Mouse (Mus musculus) heart, embryonic 12.5 days (tissue): Measurements from ENCODE around the gene Nup98. TPM values are rescaled to one million over a fixed set of nuclear protein-coding genes. Genes with fewer than 3 reads are reported as not detected.

Source experiments
- ATAC-seq: fragments of 200-750 bp; cut with Nextera tagmentation; 2 replicates; pipeline ENCODE4 v1.8.0; 2017; ENCODE audit warnings: moderate TSS enrichment, moderate library complexity; ENCODE audit not compliant: insufficient number of reproducible peaks, low FRiP score
- H3K27ac ChIP-seq: fragments of 300-500 bp; sonication (generic); 2 replicates; pipeline ENCODE4 v1.5.1; 2016; ENCODE audit warnings: mild to moderate bottlenecking, moderate library complexity; ENCODE audit not compliant: poor library complexity, severe bottlenecking
- H3K27me3 ChIP-seq: fragments of 300-500 bp; sonication (generic); replicated peaks from 2 replicates; pipeline ENCODE4 v1.6.1; 2016; ENCODE audit warnings: mild to moderate bottlenecking, moderate library complexity
- H3K36me3 ChIP-seq: fragments of 300-500 bp; sonication (generic); 2 replicates; pipeline ENCODE4 v1.6.1; 2016; ENCODE audit warnings: mild to moderate bottlenecking, moderate library complexity
- H3K4me1 ChIP-seq: fragments of 300-500 bp; sonication (generic); replicated peaks from 2 replicates; pipeline ENCODE4 v1.6.1; 2016; ENCODE audit warnings: mild to moderate bottlenecking
- H3K4me2 ChIP-seq: fragments of 300-500 bp; sonication (generic); 2 replicates; pipeline ENCODE4 v1.6.1; 2016; ENCODE audit warnings: mild to moderate bottlenecking, moderate library complexity
- H3K4me3 ChIP-seq: fragments of 300-500 bp; sonication (generic); 2 replicates; pipeline ENCODE4 v1.5.1; 2016; ENCODE audit warnings: mild to moderate bottlenecking
- H3K9ac ChIP-seq: fragments of 300-500 bp; sonication (generic); 2 replicates; pipeline ENCODE4 v1.6.1; 2016; ENCODE audit warnings: mild to moderate bottlenecking, moderate library complexity
- H3K9me3 ChIP-seq: fragments of 300-500 bp; sonication (generic); replicated peaks from 2 replicates; pipeline ENCODE4 v1.6.1; 2016; ENCODE audit warnings: mild to moderate bottlenecking, moderate library complexity
- WGBS: fragments of 180-500 bp; shearing (Covaris S2); methylation state at CpG from one replicate; pipeline ENCODE4 v1.1.7; 2016; 5-methylcytosine and 5-hydroxymethylcytosine counted together
- polyA plus RNA-seq: library from polyadenylated mRNA; unstranded; fragments of >200 nt; fragmentation: Nextera tagmentation; extraction: Ambion mirVana; gene quantifications from 2 replicates; pipeline ENCODE4 v1.2.1, GENCODE M21; 2016

Gene Nup98
- polyA plus RNA-seq, 1 experiment from 2014 or later = 35.8 TPM

- H3K4me2 ChIP-seq = no peak overlapping the region
- H3K9ac ChIP-seq = no peak overlapping the region
- no peaks in the 10 kb centered on the region for H3K9me3 ChIP-seq
- no peaks in the 10 kb centered on the region for H3K27me3 ChIP-seq
- H3K4me1 ChIP-seq = 0 out of 2 replicates have a peak, but pooled peaks cover 11% of the 10 kb centered on the region
- no peak overlapping the region for H3K4me3 ChIP-seq
- H3K27ac ChIP-seq = no peak overlapping the region
- ATAC-seq = no peak
- 0 out of 2 replicates have a peak, but pooled peaks cover 5% of the 10 kb centered on the region for H3K36me3 ChIP-seq
Observed at GRCm38 (mm10) chr7:102200996-102201785, 8.8 kb downstream of the Nup98 start.

DNA sequence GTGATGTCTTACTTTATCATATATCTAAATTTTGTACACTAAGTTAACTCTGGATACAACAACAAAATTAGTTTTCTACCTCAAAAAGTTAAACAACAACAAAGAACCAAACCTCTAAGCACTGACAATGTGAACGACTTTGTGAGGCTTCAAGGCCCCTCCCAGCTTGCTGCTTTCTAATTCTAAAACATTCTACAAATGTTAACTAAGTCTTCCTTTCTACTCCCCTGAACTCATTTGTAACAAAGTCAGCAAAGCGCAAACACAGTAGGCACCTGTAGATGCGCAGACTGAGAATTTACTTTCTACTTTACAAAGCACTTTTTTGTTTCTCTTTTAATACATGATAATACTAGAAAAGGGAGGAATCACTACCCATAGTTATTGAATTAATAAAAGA, 9.4 kb downstream of the Nup98 start:
- no peak overlapping the region for H3K9ac ChIP-seq
- H3K27me3 ChIP-seq = no peaks in the 10 kb centered on the region
- H3K9me3 ChIP-seq = no peaks in the 10 kb centered on the region
- 0 out of 2 replicates have a peak, but pooled peaks cover 5% of the 10 kb centered on the region for H3K36me3 ChIP-seq
- H3K27ac ChIP-seq = no peak overlapping the region
- H3K4me3 ChIP-seq = no peak overlapping the region
- ATAC-seq = no peak
- 0 out of 2 replicates have a peak, but pooled peaks cover 8% of the 10 kb centered on the region for H3K4me1 ChIP-seq
- no peak overlapping the region for H3K4me2 ChIP-seq
- WGBS = 85% methylated on average over 3 of the region's 3 CpGs

DNA sequence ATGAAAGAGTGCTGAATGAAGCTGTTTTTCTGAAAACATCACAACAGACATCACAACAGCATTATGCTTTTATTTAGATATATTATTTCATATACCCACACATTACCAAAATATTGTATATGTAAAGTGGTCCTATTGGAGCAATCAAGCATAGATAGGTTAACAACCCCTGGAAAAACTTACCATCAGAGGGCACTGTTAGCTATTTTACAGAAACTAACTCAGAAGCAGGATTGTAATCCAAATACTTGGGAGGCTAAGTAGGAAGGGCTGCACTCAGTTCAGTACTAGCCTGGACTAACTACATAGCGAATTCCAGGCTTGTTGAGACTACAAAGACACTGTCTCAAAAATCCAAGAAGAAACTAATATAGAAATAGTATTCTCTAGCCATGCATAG, 17.6 kb downstream of the Nup98 start:
- WGBS = 89% methylated on average over 1 of the region's 1 CpGs
- Histone ChIP-seq H3K9ac (no peak overlapping the region), H3K4me2 (no peak overlapping the region), H3K36me3 (peaks cover 58% of the 10 kb centered on the region), H3K27me3 (no peaks in the 10 kb centered on the region), H3K4me1 (no peaks in the 10 kb centered on the region), H3K27ac (no peak overlapping the region), H3K9me3 (no peaks in the 10 kb centered on the region), H3K4me3 (no peak overlapping the region)
- no peak for ATAC-seq

DNA sequence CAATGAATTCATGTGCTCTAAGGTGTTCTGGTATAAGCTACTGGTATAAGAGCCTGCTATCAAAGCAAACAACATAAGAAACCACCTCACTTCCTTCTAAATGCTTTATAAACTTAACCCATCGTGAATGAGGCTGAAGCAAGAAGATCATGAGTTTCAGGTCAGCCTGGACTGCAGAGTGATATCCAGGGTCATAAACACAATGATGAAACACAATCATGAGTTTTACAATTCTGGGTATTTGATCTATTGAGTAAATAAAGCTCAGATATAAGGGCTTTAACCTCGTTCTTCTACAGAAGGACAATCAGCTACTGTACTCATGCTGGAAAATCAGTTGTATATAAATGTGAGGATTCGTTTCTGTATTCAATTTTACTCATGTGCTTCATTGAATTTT, 26.1 kb downstream of the Nup98 start:
- WGBS = 87% methylated on average over 3 of the region's 3 CpGs
- no peak for ATAC-seq
- Histone ChIP-seq H3K4me3 (no peak overlapping the region), H3K9me3 (no peaks in the 10 kb centered on the region), H3K36me3 (peaks cover 60% of the 10 kb centered on the region), H3K4me1 (no peaks in the 10 kb centered on the region), H3K4me2 (no peak overlapping the region), H3K9ac (no peak overlapping the region), H3K27me3 (no peaks in the 10 kb centered on the region), H3K27ac (no peak overlapping the region)

GRCm38 (mm10) chr7:102170300-102170699, 39.7 kb downstream of the Nup98 start:
- Histone ChIP-seq H3K4me1 (no peaks in the 10 kb centered on the region), H3K27me3 (no peaks in the 10 kb centered on the region), H3K4me3 (no peak overlapping the region), H3K9me3 (no peaks in the 10 kb centered on the region), H3K36me3 (peaks cover 32% of the 10 kb centered on the region), H3K27ac (no peak overlapping the region), H3K9ac (no peak overlapping the region), H3K4me2 (no peak overlapping the region)
- ATAC-seq = no peak

DNA sequence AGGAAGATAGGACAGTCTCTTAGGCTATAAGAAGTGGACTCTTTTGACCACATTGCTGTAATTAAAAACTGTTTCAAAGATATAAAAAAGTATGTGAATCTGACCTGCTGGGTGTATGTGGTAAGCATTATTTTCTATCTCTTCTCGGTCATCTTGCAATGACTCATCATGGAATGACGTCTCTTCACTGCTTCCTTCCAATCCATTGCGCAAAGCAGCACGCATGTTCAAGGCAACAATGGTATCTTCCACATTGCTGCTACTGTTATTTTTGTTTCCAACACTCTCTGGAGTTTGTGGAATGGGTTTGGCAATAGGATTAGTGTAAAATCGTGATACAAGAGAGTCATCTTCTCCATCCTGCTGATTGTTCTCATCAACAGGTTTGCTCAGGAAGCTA, 56.3 kb downstream of the Nup98 start:
- Histone ChIP-seq H3K27me3 (no peaks in the 10 kb centered on the region), H3K27ac (no peak overlapping the region), H3K4me2 (no peak overlapping the region), H3K4me3 (no peak overlapping the region), H3K9me3 (no peaks in the 10 kb centered on the region), H3K9ac (no peak overlapping the region), H3K36me3 (peaks cover 60% of the 10 kb centered on the region), H3K4me1 (no peaks in the 10 kb centered on the region)
- WGBS = 90% methylated on average over 5 of the region's 5 CpGs
- ATAC-seq = no peak

GRCm38 (mm10) chr7:102137898-102138297, 72.1 kb downstream of the Nup98 start:
- Histone ChIP-seq H3K9me3 (no peaks in the 10 kb centered on the region), H3K27ac (no peak overlapping the region), H3K4me2 (no peak overlapping the region), H3K4me1 (no peaks in the 10 kb centered on the region), H3K36me3 (peaks cover 76% of the 10 kb centered on the region), H3K9ac (no peak overlapping the region), H3K27me3 (no peaks in the 10 kb centered on the region), H3K4me3 (no peak overlapping the region)
- WGBS = 98% methylated on average over 5 of the region's 5 CpGs
- ATAC-seq = no peak

DNA sequence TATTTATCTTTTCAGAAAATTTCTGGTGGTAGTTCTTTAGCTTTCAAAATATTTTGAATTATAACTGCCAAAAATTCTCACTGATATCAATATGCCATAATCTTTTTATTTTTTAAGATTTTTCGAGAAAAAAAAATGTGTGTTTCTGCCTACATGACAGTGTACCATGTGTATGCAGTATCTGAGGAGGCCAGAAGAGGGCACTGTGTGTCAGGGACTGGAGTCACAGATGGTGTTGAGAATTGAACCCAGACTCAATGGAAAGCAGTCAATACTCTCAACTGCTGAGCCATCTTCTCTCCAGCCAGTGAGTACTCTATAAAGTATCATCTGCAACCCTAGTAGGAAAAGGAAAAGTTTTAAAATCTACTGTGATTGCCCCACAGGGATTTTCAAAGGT, 72.5 kb downstream of the Nup98 start:
- H3K27me3 ChIP-seq = no peaks in the 10 kb centered on the region
- no peak overlapping the region for H3K9ac ChIP-seq
- no peak overlapping the region for H3K4me2 ChIP-seq
- no peaks in the 10 kb centered on the region for H3K9me3 ChIP-seq
- no peak overlapping the region for H3K27ac ChIP-seq
- peaks cover 78% of the 10 kb centered on the region for H3K36me3 ChIP-seq
- WGBS = 84% methylated on average over 1 of the region's 1 CpGs
- no peaks in the 10 kb centered on the region for H3K4me1 ChIP-seq
- no peak overlapping the region for H3K4me3 ChIP-seq
- no peak for ATAC-seq

DNA sequence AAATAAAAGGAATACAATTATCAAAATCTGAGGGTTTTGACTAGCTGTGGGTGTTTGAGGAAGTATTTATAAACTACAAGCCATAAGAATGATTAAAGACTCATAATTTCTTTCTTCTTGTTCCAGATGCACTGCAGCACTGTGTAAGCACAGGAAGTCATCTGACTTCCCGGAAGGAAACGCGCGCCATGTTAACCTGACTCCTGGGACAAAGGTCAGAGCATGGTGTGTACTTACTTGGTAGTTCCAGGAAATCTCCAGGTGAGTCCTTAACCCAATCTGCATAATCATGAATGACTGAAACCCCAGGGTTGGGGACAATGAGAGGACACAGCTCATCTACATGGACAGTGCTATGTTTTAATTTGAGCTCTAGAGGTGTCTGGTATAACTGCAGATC, 77.6 kb downstream of the Nup98 start:
- H3K36me3 ChIP-seq = peaks cover 76% of the 10 kb centered on the region
- no peak overlapping the region for H3K4me2 ChIP-seq

GRCm38 (mm10) chr7:102120326-102120725, 89.7 kb downstream of the Nup98 start:
- WGBS = 93% methylated on average over 10 of the region's 10 CpGs
- no peak for ATAC-seq
- H3K9me3 ChIP-seq = no peaks in the 10 kb centered on the region
- no peak overlapping the region for H3K27ac ChIP-seq
- H3K27me3 ChIP-seq = no peaks in the 10 kb centered on the region
- H3K36me3 ChIP-seq = peaks cover 72% of the 10 kb centered on the region
- H3K4me1 ChIP-seq = no peaks in the 10 kb centered on the region
- H3K9ac ChIP-seq = no peak overlapping the region
- H3K4me2 ChIP-seq = no peak overlapping the region
- no peak overlapping the region for H3K4me3 ChIP-seq

More for the DNA sequence above, 77.6 kb downstream of the Nup98 start:
- H3K9ac ChIP-seq = no peak overlapping the region
- 89% methylated on average over 4 of the region's 4 CpGs for WGBS
- H3K27me3 ChIP-seq = no peaks in the 10 kb centered on the region
- no peaks in the 10 kb centered on the region for H3K9me3 ChIP-seq
- H3K4me3 ChIP-seq = no peak overlapping the region
- H3K27ac ChIP-seq = no peak overlapping the region
- no peak for ATAC-seq
- H3K4me1 ChIP-seq = no peaks in the 10 kb centered on the region

GRCm38 (mm10) chr7:102117382-102117781, 92.6 kb downstream of the Nup98 start:
- Histone ChIP-seq H3K4me3 (no peak overlapping the region), H3K4me1 (no peaks in the 10 kb centered on the region), H3K9me3 (no peaks in the 10 kb centered on the region), H3K27ac (no peak overlapping the region), H3K27me3 (peaks cover 9% of the 10 kb centered on the region; the same call in 1 of the 2 replicates), H3K36me3 (peaks cover 43% of the 10 kb centered on the region), H3K4me2 (no peak overlapping the region), H3K9ac (no peak overlapping the region)
- 77% methylated on average over 6 of the region's 6 CpGs for WGBS
- no peak for ATAC-seq
